Mouse (Mus musculus): Measurements from ENCODE around the gene Mcat.

- TF ChIP-seq CTCF (IDR thresholded peaks at IDR 0.05; ENCODE audit: low read depth) (no peak), EP300 (optimal IDR thresholded peaks at IDR 0.05) (no peak)
These were observed 24.7 kb downstream of the Mcat start for GRCm38 (mm10) chr15:83538855-83539254.

Data from stomach, postnatal 0 days (tissue).